Mouse (Mus musculus) urinary bladder, adult 18-20 months (tissue): ENCODE results near the gene Traip.

ENCODE experiments used
- DNase-seq, 2 experiments: peaks; one replicate each; pipeline ENCODE4 v3.0.0; 2022; ENCODE audit warnings: low spot score in 2 of 2, mixed read lengths in 2 of 2

The Traip gene

GRCm38 (mm10) chr9:107971690-107972541 lies 22.0 kb downstream of the Traip start:
- DNase-seq: no peak

- no peak for DNase-seq
Observed at GRCm38 (mm10) chr9:107974491-107975171, 24.7 kb downstream of the Traip start.

GRCm38 (mm10) chr9:107975399-107976386 lies 25.8 kb downstream of the Traip start, which contains the start of gene Uba7:
Gene Uba7, plus strand, starts transcription at chr9:107975505.
- peak; percentile 46 to 47 for DNase-seq

GRCm38 (mm10) chr9:107978815-107979214 lies 28.9 kb downstream of the Traip start:
- DNase-seq: no peak

GRCm38 (mm10) chr9:107981684-107982605 lies 32.0 kb downstream of the Traip start:
- no peak for DNase-seq

GRCm38 (mm10) chr9:107982681-107983346 lies 32.9 kb downstream of the Traip start, which contains the start of gene Gm20661:
Gene Gm20661, plus strand, starts transcription at chr9:107983058.
- no peak for DNase-seq

GRCm38 (mm10) chr9:107983421-107983890 lies 33.5 kb downstream of the Traip start:
- no peak for DNase-seq

GRCm38 (mm10) chr9:107984052-107984753 lies 34.3 kb downstream of the Traip start:
- DNase-seq: no peak

GRCm38 (mm10) chr9:107984754-107985055 lies 34.8 kb downstream of the Traip start:
- no peak for DNase-seq

GRCm38 (mm10) chr9:107985131-107986119 lies 35.5 kb downstream of the Traip start, which contains the start of gene Inka1:
Gene Inka1, minus strand, starts transcription at chr9:107985879.
- peak; percentile 83 to 86 for DNase-seq

GRCm38 (mm10) chr9:107986376-107986775 lies 36.4 kb downstream of the Traip start:
- peak; percentile 60 to 72 for DNase-seq

- DNase-seq: no peak
Observed at GRCm38 (mm10) chr9:107987950-107988349, 38.0 kb downstream of the Traip start.

- DNase-seq: no peak
Observed at GRCm38 (mm10) chr9:107992197-107992596, 42.3 kb downstream of the Traip start, which contains the start of gene Cdhr4. Gene Cdhr4, plus strand, starts transcription at chr9:107992497.

GRCm38 (mm10) chr9:107993013-107993412 lies 43.1 kb downstream of the Traip start:
- no peak for DNase-seq

- no peak for DNase-seq
Observed at GRCm38 (mm10) chr9:107994464-107994863, 44.5 kb downstream of the Traip start.

GRCm38 (mm10) chr9:107995513-107995912 lies 45.6 kb downstream of the Traip start:
- DNase-seq: no peak

GRCm38 (mm10) chr9:107996049-107996448 lies 46.1 kb downstream of the Traip start, which contains the start of gene Gm20662:
Gene Gm20662, plus strand, starts transcription at chr9:107996349.
- DNase-seq: no peak
